Mouse (Mus musculus) MEL (cell line): Measurements from ENCODE around the gene Sap30. TPM values are rescaled to one million over a fixed set of nuclear protein-coding genes. Genes with fewer than 3 reads are reported as not detected.

Experiments used
- DNase-seq: peaks from one replicate; pipeline ENCODE4 v3.0.0; 2011; ENCODE audit warnings: low read depth, low spot score
- H3K27ac ChIP-seq: 2 replicates; pipeline ENCODE4 v1.5.1; 2012; ENCODE audit warnings: low read depth, mild to moderate bottlenecking, control low read depth, low read length, moderate library complexity; ENCODE audit not compliant: control insufficient read depth
- H3K27me3 ChIP-seq, 2 experiments: fragments of 150-350 bp in 1 of 2; sonication (generic) in 1 of 2; 2 replicates each; pipeline ENCODE4 v1.6.1; 2012; ENCODE audit warnings: low read length in 2 of 2, mild to moderate bottlenecking in 2 of 2, improper control_type of control experiment in 1 of 2, moderate library complexity in 1 of 2; ENCODE audit not compliant: insufficient read depth in 2 of 2, control insufficient read depth in 1 of 2
- H3K36me3 ChIP-seq, 2 experiments: 2 replicates each; pipeline ENCODE4 v1.6.1; 2012 to 2014; ENCODE audit warnings: low read length in 2 of 2, improper control_type of control experiment in 1 of 2, inconsistent platforms in 1 of 2, mild to moderate bottlenecking in 1 of 2; ENCODE audit not compliant: insufficient read depth in 2 of 2, control insufficient read depth in 1 of 2
- H3K4me1 ChIP-seq, 2 experiments: fragments of 150-350 bp in 1 of 2; sonication (generic) in 1 of 2; 2 replicates each; pipeline ENCODE4 v1.6.1; 2012; ENCODE audit warnings: low read length in 2 of 2, improper control_type of control experiment in 1 of 2, mild to moderate bottlenecking in 1 of 2; ENCODE audit not compliant: insufficient read depth in 2 of 2, control insufficient read depth in 1 of 2
- H3K4me3 ChIP-seq, 2 experiments: fragments of 150-350 bp in 1 of 2; sonication (generic) in 1 of 2; 2 replicates each; pipeline ENCODE4 v1.5.1; 2012; ENCODE audit warnings: low read depth in 2 of 2, low read length in 2 of 2, mild to moderate bottlenecking in 2 of 2, moderate library complexity in 2 of 2, control low read depth in 1 of 2, improper control_type of control experiment in 1 of 2; ENCODE audit not compliant: control insufficient read depth in 1 of 2, insufficient read depth in 1 of 2
- H3K79me2 ChIP-seq: 2 replicates; pipeline ENCODE4 v1.6.1; 2012; ENCODE audit warnings: mild to moderate bottlenecking, low read length, moderate library complexity; ENCODE audit not compliant: control insufficient read depth, poor library complexity, insufficient read depth
- H3K9ac ChIP-seq: 2 replicates; pipeline ENCODE4 v1.6.1; 2012; ENCODE audit warnings: low read depth, mild to moderate bottlenecking, control low read depth, low read length, moderate library complexity; ENCODE audit not compliant: control insufficient read depth, poor library complexity, severe bottlenecking
- H3K9me3 ChIP-seq: fragments of 150-350 bp; sonication (generic); replicated peaks from 2 replicates; pipeline ENCODE4 v1.6.1; 2012; ENCODE audit warnings: mild to moderate bottlenecking, low read length, improper control_type of control experiment, moderate library complexity; ENCODE audit not compliant: insufficient read depth
- CHD2 ChIP-seq: IDR thresholded peaks from 2 replicates; pipeline ENCODE4 v1.6.1; 2011; ENCODE audit warnings: low read length, improper control_type of control experiment
- E2F4 ChIP-seq: IDR thresholded peaks from 2 replicates; pipeline ENCODE4 v1.6.1; 2011; ENCODE audit warnings: low read depth, low read length, improper control_type of control experiment, borderline replicate concordance
- EP300 ChIP-seq, 2 experiments: IDR thresholded peaks; 2 replicates each; pipeline ENCODE4 v1.6.1; 2011; ENCODE audit warnings: improper control_type of control experiment in 2 of 2, low read length in 2 of 2, low read depth in 1 of 2, mild to moderate bottlenecking in 1 of 2
- GABPA ChIP-seq: IDR thresholded peaks from 2 replicates; pipeline ENCODE4 v1.6.1; 2012; ENCODE audit warnings: low read depth, mild to moderate bottlenecking, inconsistent platforms, low read length, improper control_type of control experiment, moderate library complexity
- GATA1 ChIP-seq: IDR thresholded peaks from 2 replicates; pipeline ENCODE4 v1.6.1; 2011; ENCODE audit warnings: low read depth, low read length, improper control_type of control experiment
- KAT2A ChIP-seq: conservative IDR thresholded peaks from 2 replicates; pipeline ENCODE4 v1.6.1; 2012; ENCODE audit warnings: low read depth, low read length, improper control_type of control experiment, inconsistent platforms
- MAZ ChIP-seq: IDR thresholded peaks from 2 replicates; pipeline ENCODE4 v1.6.1; 2012; ENCODE audit warnings: low read depth, mild to moderate bottlenecking, inconsistent platforms, low read length, improper control_type of control experiment
- MYC ChIP-seq: IDR thresholded peaks from 2 replicates; pipeline ENCODE4 v1.6.1; 2011; ENCODE audit warnings: low read depth, mild to moderate bottlenecking, low read length, improper control_type of control experiment, moderate library complexity
- NRF1 ChIP-seq: IDR thresholded peaks from 2 replicates; pipeline ENCODE4 v1.6.1; 2014; ENCODE audit warnings: low read depth, mild to moderate bottlenecking, inconsistent platforms, low read length, improper control_type of control experiment, moderate library complexity; ENCODE audit not compliant: poor library complexity, insufficient read depth, severe bottlenecking
- POLR2A ChIP-seq, 2 experiments: IDR thresholded peaks; 2 replicates each; pipeline ENCODE4 v1.6.1; 2011 to 2012; ENCODE audit warnings: low read length in 2 of 2, mild to moderate bottlenecking in 2 of 2, control low read depth in 1 of 2, improper control_type of control experiment in 1 of 2, low read depth in 1 of 2, moderate library complexity in 1 of 2; ENCODE audit not compliant: control insufficient read depth in 1 of 2, insufficient read depth in 1 of 2, poor library complexity in 1 of 2
- POLR2AphosphoS2 ChIP-seq: IDR thresholded peaks from 2 replicates; pipeline ENCODE4 v1.6.1; 2011; ENCODE audit warnings: low read length, improper control_type of control experiment
- RCOR1 ChIP-seq: IDR thresholded peaks from 2 replicates; pipeline ENCODE4 v1.6.1; 2012; ENCODE audit warnings: low read depth, mild to moderate bottlenecking, inconsistent platforms, low read length, improper control_type of control experiment
- TAL1 ChIP-seq: IDR thresholded peaks from 2 replicates; pipeline ENCODE4 v1.6.1; 2012; ENCODE audit warnings: mild to moderate bottlenecking, inconsistent platforms, low read length, moderate library complexity, mixed read lengths
- TCF12 ChIP-seq: IDR thresholded peaks from 2 replicates; pipeline ENCODE4 v1.6.1; 2014; ENCODE audit warnings: low read depth, mild to moderate bottlenecking, inconsistent platforms, low read length, improper control_type of control experiment, moderate library complexity
- USF1 ChIP-seq: IDR thresholded peaks from 2 replicates; pipeline ENCODE4 v1.6.1; 2014; ENCODE audit warnings: low read depth, mild to moderate bottlenecking, inconsistent platforms, low read length, improper control_type of control experiment, moderate library complexity
- USF2 ChIP-seq, 2 experiments: IDR thresholded peaks; 2 replicates each; pipeline ENCODE4 v1.6.1; 2011 to 2012; ENCODE audit warnings: improper control_type of control experiment in 2 of 2, low read length in 2 of 2, borderline replicate concordance in 1 of 2, inconsistent platforms in 1 of 2, low read depth in 1 of 2, mild to moderate bottlenecking in 1 of 2; ENCODE audit not compliant: insufficient read depth in 1 of 2
- ZMIZ1 ChIP-seq: IDR thresholded peaks from 2 replicates; pipeline ENCODE4 v1.6.1; 2012; ENCODE audit warnings: low read depth, mild to moderate bottlenecking, inconsistent platforms, low read length, improper control_type of control experiment, moderate library complexity
- ZNF384 ChIP-seq: IDR thresholded peaks from 2 replicates; pipeline ENCODE4 v1.6.1; 2012; ENCODE audit warnings: low read depth, mild to moderate bottlenecking, inconsistent platforms, low read length, improper control_type of control experiment
- polyA plus RNA-seq, 2 experiments: library from polyadenylated mRNA; stranded (reverse) in 1 of 2; unstranded in 1 of 2; fragments of >175 nt in 1 of 2; fragments of >200 nt in 1 of 2; gene quantifications; 2 replicates each; pipeline versions ENCODE4 v1.2.1 to v1.2.4; 2012; ENCODE audit warnings: low replicate concordance in 2 of 2, low read depth in 1 of 2; ENCODE audit not compliant: insufficient read length in 2 of 2, insufficient read depth in 1 of 2, missing spikeins in 1 of 2
- total RNA-seq: library from RNA; depleted of rRNA; stranded (reverse); fragments of 300-350 nt; gene quantifications from 2 replicates; pipeline ENCODE4 v1.2.3, GENCODE M21; 2012

Gene Sap30
- total and polyA plus RNA-seq, 3 experiments = 34.2 to 64.0 TPM; not detected in 1

DNA sequence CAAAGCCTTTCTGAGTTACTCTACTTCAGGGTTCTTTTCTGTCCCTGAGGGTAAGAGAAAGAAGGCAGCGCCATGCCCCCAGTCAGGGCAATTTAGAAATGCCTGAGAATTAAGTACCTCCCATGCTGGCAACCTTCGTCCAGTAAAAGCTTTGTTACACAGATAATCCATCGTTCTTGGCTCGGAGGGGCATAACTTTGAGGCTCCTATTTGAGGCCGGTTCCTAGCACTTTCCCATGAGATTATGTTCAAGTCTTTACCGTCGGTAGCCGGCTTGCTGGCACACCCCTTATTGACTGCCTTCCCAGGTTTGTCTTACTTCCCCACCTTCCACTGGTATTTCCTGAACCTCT lies 10.8 kb upstream of the Sap30 start:
- Histone ChIP-seq H3K9ac (no peak overlapping the region), H3K4me3 (no peak overlapping the region), H3K9me3 (no peaks in the 10 kb centered on the region), H3K27me3 (no peaks in the 10 kb centered on the region), H3K27ac (no peak overlapping the region), H3K79me2 (no peaks in the 10 kb centered on the region), H3K4me1 (no peaks in the 10 kb centered on the region; a peak in 1 of 4 replicates), H3K36me3 (peaks cover 0 to 2% of the 10 kb centered on the region in 2 experiments; a peak in 1 of 4 replicates)
- DNase-seq = no peak
- no peak for TF ChIP-seq POLR2AphosphoS2
- no peak for TF ChIP-seq POLR2A (IDR thresholded peaks at IDR 0.05; ENCODE audit: control insufficient read depth in 1 of 2, insufficient read depth in 1 of 2, low read depth in 1 of 2, low read length in 2 of 2, poor library complexity in 1 of 2)
- TF ChIP-seq USF1 = no peak
- no peak for TF ChIP-seq GATA1
- no peak for TF ChIP-seq GABPA
- TF ChIP-seq NRF1 = no peak

DNA sequence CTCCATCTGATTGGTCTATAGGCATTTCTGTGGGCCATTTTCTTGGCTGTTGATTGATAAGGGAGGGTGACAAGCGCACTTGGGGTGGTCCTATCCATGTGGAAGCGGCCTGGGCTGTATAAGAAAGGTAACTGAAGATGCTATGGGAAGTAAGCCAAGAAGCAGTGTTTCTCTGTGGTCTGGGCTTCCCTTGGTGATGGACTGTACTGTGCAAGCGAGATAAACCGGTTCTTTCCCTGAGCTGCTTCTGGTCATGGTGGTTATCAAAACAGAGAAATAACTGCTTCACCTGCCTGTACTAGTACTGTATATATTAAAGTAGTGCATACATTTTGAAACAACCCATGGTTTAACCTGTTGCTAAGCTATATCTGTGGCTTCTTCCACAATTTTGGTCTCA lies 4.2 kb upstream of the Sap30 start:
- H3K27ac ChIP-seq = no peak overlapping the region
- peaks cover 8% of the 10 kb centered on the region for H3K79me2 ChIP-seq
- TF ChIP-seq ZMIZ1 = no peak
- peak; percentile 86 for TF ChIP-seq GATA1
- peak; percentile 89 for TF ChIP-seq TAL1
- TF ChIP-seq RCOR1 = peak; percentile 35; the same call in 1 of the 2 replicates
- TF ChIP-seq EP300 (IDR thresholded peaks at IDR 0.05; ENCODE audit: low read depth in 1 of 2, low read length in 2 of 2) = peak; percentile 45 to 73; a peak in 3 of 4 replicates
- TF ChIP-seq TCF12 = peak; percentile 67
- no peaks in the 10 kb centered on the region for H3K9me3 ChIP-seq
- H3K4me3 ChIP-seq = no peak overlapping the region
- H3K9ac ChIP-seq = no peak overlapping the region
- H3K36me3 ChIP-seq = peaks cover 0 to 18% of the 10 kb centered on the region in 2 experiments; a peak in 2 of 4 replicates
- peak; percentile 86 for DNase-seq
- H3K4me1 ChIP-seq = peaks cover 5 to 21% of the 10 kb centered on the region in 2 experiments
- no peaks in the 10 kb centered on the region for H3K27me3 ChIP-seq

DNA sequence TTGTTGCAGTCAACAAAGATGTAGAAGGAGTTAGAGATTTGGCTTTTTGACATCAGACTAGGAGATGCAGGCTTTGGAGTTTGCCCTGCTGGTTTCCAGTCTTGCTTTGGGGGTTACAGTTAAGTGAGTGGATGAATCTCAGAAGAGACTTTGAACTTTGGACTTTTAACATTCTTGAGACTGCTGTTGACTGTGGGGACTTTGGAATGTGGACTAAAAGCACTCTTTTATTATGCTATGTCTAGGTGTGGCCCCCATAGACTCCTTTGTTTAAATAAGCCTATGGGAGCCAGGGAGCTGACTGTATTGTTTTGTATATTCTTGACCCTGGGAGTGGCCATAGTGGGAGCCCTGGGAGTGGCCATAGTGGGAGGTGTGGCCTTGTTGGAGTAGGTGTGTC lies 2.2 kb upstream of the Sap30 start:
- peaks cover 0 to 24% of the 10 kb centered on the region in 2 experiments; a peak in 3 of 4 replicates for H3K36me3 ChIP-seq
- DNase-seq = no peak
- TF ChIP-seq USF2 (IDR thresholded peaks at IDR 0.05; ENCODE audit: borderline replicate concordance in 1 of 2, insufficient read depth in 1 of 2, low read depth in 1 of 2, low read length in 2 of 2) (no peak), MYC (no peak), GATA1 (no peak), MAZ (no peak), KAT2A (no peak), ZNF384 (no peak), NRF1 (no peak), E2F4 (no peak), CHD2 (no peak)
- no peak overlapping the region for H3K27ac ChIP-seq
- H3K79me2 ChIP-seq = peaks cover 17% of the 10 kb centered on the region
- H3K27me3 ChIP-seq = no peaks in the 10 kb centered on the region
- no peaks in the 10 kb centered on the region for H3K9me3 ChIP-seq
- peaks cover 12 to 23% of the 10 kb centered on the region in 2 experiments for H3K4me1 ChIP-seq
- H3K9ac ChIP-seq = no peak overlapping the region
- no peak overlapping the region for H3K4me3 ChIP-seq
